Mouse (Mus musculus) layer of hippocampus, adult 9-11 months (tissue): ENCODE data around the gene Hoxb4.

Experiments
- DNase-seq: peaks from one replicate; pipeline ENCODE4 v3.0.0; 2022

Gene Hoxb4

DNA sequence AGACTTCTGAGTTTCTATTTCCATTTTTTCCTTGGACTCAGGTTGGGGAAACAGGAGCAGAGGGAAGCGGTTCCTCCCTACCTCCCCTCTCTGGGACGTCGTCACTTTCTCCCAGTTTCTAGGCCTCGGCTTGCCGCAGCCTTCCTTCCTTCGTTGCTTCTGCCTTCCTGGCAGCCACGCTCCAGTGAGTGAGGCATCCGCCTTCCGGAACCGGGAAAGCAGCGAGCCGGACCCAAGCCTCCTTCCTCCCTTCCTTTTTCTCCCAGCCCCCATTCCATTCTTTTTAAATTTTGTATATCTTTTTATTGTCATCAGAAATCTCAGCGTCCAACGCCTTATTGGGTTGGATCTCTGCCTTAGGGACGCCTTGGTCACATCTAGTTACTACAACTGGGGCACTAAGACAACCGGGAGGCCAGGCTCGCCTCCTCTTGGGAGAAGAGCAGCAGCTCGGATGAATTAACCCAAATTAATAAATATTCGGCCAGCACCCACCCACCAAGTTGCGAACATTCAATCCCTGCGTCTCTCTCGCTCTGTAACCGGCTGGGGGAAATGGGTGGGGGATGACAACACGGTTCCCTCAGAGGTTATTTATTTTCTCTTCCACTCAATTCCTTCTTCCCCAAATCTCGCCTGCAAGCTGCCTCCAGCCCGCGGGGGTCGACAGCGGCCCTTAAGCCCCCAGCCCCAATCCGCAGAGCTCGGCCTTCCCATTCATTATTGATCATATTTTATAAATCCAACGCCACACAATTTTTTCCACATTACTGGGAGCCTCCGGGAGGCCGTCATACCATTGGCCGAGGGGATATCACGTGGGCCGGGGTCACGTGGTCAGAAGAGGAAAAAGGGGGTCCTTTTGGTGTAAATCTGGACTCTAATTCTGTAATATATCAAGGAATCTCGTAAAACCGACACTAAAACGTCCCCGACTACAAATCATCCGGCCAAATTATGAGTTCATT, 32.0 kb upstream of the Hoxb4 start, which contains the start of gene Hoxb7:
Hoxb7 (plus strand) TSS at position 853 of the 968 bp plus-strand sequence.
- DNase-seq, result no peak

DNA sequence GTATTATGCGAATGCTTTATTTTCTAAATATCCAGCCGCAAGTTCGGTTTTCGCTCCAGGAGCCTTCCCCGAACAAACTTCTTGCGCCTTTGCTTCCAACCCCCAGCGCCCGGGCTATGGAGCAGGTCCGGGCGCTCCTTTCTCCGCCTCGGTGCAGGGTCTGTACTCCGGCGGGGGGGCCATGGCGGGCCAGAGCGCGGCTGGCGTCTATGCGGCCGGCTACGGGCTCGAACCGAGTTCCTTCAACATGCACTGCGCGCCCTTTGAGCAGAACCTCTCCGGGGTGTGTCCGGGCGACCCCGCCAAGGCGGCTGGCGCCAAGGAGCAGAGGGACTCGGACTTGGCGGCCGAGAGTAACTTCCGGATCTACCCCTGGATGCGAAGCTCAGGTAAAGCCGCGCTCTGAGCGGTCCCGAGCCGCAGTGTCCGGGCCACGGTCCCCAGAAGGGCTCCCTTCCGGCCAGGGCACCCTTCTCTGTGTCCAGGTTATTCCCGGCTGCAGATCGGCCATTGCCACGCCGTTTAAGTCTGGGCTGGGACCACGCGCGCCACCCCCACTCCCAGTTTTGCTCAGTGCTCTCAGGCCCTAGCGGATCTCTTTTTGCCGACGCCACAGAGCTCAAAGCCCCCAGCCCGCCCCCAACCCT, 31.2 kb upstream of the Hoxb4 start:
- DNase-seq, result no peak

DNA sequence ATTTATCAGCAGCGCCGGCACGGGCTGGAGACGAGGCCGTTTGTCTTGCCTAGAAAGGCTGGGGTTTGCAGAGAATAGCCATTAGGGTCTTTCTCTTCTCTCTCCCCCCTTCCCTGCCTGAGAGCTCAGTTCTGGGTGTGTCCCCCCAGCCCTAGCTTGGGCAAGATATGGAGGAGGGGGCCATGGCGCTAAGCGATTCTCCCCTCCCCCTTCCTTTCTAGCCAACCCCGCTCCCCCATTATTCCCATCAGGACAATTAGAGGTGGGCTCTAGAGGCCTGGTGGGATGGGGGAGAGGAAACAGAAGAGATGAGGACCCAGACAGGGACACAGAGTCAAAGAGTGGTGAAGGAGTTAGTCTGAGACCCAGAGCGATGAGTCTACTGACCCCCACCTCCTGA, 30.7 kb upstream of the Hoxb4 start:
- no peak for DNase-seq

DNA sequence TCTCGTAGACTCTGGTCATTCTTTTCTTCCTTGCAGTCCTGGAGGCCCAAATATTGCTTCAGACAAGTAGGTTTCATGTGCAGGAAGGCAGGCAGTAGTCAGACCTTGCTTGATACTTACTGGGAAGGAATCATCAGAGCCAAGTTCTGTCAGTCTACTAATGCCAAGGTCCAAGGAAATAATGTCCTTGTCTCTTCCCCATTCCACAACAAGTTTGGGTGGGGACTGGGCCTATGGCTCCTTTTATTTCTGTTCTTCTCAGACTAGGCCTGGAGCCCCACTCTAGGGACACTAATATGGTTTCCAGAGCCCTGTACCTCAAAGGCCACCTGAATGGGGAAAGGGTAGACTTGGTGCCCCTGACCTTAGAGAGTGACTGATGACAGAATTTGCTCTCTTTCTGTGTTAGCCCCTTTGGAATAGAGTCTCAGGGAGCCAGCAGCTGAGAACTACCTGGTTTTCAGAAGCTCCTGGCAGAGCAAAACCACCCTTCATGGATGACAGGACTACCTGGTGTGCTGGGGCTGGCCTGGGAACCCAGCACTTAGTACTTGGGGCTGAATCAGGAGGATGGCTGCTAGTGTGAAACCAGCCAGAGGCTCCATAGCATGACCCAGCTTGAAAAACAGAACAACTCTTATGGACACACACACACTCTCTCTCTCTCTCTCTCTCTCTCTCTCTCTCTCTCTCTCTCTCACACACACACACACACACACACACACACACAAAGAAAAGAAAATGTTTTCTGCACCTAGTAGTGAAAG, 29.4 kb upstream of the Hoxb4 start:
- DNase-seq, result no peak

DNA sequence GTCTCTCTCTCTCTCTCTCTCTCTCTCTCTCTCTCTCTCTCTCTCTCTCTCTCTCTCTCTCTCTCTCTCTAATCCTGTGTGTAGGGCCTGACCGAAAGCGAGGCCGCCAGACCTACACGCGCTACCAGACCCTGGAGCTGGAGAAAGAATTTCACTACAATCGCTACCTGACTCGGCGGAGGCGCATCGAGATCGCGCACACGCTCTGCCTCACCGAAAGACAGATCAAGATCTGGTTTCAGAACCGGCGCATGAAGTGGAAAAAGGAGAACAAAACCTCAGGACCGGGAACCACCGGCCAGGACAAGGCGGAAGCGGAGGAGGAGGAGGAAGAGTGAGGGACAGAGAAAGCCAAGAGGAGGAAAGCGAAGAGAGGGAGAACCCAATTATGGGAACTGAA, 28.8 kb upstream of the Hoxb4 start:
- no peak for DNase-seq

DNA sequence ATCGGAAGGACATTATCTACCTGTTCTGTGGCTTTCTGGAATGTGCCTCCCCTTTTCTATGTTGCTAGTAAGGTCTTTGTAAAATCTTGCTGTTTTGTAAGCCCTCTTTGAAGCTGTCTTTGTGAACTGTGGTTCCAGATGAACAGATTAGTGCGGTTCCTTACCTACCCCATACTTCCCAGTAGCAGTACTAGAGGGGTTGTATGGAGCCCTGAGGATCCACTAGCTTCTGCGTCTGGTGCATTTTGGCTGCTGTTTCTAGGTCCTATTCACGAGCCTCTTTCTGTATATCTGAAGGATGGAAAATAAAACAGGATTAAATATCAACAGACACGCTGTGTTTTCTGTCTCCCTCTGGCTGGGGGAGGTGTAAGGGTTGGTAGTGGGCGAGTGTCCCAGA, 28.2 kb upstream of the Hoxb4 start:
- no peak for DNase-seq

DNA sequence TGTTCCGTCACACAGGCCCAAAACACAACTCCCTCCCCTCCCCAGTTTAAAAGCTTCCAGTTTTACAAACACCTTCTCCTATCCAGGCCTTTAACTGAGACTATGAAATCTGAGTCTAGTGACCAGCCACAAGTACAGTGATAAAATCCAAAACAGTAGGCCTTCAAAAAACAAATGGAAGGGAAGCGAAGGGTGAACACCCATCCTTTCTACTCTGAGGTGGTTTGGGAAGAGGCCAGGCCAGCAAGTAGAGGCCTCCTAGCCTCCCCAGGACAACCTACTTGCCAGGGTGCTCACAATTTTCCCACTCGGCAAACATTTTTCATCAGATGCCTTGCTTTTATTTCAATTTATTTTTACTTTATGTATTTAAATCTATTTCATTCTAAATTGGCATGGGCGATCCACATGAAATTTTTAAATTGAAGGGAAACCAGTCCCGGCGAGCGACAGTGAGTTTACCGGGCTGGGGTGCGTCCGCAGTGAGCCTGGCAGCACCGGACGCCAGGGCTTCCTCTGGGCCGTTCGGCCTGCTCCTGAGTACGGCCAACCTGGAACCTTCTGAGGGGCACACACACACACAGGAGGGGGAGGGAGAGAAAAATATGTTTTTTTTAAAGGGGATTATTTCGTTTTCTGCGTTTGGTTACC, 27.2 kb upstream of the Hoxb4 start:
- DNase-seq, result no peak

DNA sequence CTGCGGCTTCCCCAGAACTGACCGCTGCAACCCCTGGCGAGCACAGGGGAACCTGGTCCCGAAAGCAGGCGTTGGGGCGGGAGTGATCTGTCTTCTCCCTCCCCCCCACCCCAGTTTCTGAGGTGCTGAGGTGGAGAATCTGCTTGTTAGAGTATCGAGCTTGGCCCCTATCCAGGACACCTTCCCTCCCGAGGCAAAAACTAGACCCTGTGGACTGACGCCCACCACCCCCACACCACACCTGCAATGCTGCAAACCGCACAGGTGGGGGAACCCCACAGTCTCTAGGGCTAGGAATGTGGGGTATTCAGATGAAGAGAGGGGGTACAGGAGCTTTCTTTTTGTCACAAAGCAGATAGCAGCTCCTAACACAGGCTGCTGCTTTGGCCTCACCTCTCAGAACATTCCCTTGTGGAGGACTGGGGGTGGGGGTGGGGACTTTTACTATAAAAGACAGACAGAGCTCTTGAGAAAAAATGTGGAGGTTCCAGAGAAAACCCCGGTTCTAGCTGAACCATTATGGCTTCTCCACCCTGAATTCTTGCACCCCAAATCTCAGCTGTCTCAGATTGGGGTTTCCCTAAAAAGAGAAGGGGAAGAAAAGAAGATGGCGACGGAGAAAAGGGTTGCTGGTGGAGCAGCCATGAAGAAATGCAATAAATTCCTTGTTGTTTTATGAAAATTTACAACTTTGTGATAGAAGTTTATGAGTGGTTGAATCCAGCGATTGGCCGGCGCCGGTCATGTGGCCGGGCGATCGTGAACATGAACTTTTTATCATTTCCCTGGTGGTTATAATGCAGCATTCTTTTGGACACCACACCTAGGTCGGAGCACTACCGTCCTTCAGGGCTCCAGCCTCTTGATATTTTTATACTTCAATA, 26.1 kb upstream of the Hoxb4 start, which contains the start of gene Hoxb6:
Hoxb6 (plus strand) TSS at position 796 of the 884 bp plus-strand sequence.
- DNase-seq, result no peak

DNA sequence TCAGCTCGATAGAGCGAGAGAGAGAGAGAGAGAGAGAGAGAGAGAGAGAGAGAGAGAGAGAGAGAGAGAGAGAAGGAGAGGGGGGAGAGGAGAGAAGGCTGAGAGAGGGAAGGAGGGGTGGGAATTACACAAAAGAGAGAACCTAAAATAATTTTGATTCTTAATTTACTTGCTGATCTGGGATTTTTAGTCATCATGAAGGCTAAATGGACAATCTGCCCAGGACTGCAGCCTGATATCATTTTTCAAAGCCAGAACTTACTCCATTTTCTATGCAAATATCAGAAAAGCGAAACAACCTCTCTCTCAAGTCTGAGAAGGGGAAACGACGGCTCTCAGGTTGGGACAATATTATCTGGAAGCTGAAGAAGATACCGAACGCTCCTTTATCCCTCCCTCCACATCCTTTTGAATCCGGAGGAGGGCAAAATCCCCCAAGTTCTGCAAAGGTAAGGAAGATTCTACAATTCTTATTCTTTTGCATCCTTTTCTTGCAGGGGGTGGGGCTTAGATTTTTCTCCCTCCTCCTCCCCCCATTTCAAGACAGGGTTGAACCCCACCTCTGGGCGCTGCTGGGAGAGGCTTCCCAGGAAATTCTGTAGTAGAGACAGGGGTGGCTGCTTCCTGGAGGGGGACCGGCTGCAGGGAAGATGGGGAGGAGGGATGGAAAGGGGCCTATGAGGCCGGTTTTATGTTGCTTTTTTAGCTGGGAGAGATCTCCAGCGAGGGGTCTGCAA, 25.3 kb upstream of the Hoxb4 start:
- DNase-seq, result no peak

DNA sequence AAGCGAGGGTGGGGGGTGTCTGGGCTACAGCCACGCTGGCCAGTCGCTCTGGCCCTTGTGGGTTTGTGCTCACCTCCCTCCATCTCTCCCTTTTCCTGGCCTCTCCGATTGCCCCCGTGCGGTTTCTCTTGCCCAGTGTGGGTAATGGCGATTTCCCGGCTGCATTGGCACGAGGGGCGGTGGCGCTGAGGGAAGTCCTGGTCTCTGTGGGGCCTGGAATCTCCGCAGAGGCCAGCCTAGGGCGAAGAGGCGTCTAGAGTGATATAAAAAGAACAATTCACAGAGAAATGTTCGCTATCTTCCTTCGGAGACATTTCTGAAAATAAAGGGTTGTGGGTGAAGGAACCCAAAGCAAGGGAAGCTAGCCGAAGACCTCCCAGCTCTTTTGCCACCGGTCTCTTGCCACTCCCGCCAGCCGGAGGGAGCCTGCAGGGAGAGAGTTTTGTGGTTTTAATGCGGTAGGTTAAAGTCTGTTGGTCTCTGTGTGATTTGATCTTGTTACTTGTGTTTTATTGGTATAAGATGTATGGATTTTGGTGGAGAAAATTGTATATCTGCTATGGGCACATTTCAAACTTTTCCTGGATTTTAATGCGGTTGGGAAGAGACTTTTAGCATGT, 24.7 kb upstream of the Hoxb4 start:
- DNase-seq, result no peak

DNA sequence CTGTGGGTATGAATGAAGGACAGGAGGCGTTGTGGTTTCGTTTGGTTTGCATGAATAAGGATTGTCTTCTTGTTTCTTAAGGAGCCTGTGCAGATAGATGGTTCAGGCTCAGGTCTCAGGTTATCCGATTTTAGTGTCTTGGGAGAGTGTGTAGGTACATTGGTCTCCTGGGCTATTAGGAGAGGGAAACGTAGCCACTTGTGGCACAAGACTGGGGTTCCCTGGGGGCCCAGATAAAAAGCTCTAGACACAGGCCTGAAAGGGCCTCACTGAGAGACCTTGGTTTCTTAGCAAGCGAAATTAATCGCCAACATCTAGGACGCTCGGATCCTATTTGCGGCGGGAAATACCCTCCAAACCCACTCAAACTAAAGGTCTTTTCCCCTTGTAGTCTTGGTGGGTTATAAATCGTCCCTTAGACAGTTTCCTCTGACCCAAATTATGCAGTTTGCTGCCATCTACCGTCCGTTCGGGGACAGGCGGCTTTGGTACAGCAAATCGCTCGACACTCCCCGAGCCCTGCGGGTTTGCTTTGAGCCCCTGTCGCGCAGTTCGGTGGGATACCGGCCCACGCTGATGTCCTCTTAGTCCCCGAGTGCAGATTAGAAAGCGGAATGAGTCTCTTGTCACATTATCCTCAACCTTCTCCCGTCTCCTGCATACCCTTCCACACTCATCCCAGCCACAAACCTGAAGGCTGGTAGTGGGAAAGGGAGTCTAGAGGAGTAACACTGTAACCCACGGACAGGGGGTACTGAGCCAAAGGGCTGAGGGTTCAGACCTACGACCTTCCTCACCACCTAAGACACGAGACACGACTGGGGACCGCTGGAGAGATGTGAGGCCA, 23.6 kb upstream of the Hoxb4 start:
- no peak for DNase-seq

DNA sequence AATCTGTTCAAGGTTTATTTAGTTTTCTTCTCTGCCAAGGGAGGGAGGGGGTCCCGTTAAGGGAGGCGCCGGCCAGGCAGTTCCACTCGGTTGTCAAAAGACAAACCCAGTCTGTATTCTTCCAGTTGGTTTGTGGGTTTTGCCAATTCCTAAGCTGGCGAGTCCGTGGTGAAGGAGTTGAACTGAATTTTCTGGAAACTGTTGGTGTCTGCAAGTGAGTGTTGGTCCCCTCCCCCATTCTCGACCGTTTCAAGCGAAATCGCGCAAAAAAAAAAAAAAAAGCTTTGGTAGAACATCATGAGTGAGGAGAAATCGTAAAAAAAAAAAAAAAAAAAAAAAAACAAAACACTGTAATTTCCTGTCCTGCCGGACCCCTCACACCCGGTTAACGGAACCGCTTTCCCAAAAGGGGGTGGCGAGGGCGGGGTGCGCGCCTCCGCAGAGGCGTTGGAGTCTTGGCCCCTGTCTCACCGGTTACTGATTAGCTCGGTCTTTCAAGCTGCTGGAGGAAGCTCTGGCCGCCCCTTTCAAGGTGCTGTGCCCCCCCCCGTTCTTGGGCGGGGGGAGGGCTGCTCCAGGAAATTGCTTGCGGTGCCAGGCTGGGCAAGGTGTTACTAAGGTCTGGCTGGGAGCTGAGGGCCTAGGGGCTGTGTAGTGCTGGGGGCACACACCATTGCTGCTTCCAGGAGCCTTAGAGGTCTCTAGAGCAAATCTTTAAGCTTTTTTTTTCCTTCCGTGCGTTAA, 22.8 kb upstream of the Hoxb4 start:
- DNase-seq, result no peak

DNA sequence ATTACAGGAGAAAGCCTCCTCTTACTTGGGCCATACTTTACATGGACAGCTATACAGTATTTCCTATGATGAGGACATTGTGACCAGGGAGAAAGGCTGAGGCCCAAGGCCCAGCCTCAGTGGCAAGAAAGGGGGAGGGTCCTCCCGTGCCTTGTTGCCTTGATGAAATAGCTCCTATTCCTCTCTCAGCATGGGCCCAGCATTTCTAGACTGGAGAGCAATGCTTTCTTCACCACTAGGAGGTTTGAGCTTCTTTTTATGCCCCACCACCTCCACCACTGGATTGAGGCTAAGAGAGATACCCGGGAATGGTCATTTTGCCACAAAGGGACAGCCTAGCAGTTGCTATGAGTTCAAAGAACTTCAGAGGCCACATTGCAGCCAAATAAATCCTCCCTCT, 21.1 kb upstream of the Hoxb4 start:
- no peak for DNase-seq

DNA sequence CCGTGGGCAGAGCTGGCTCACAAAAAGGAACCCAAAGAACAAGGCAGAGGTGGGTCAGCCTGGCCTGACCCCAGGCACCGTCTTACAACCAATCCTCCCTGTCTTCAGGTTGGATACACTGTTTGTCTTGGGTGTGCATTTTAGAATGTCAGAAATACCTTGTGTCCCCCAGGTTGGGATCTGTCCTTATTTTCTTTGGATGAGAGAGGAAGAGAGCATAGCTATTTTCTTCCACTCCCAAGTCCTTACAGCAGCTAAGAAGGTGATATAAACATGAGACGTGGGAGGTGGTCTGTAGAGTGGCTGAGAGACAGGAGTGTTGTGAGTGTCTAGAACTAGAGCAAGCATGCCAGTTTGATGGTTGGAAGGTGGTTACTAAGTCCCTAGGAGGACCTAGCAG, 20.6 kb upstream of the Hoxb4 start:
- no peak for DNase-seq

DNA sequence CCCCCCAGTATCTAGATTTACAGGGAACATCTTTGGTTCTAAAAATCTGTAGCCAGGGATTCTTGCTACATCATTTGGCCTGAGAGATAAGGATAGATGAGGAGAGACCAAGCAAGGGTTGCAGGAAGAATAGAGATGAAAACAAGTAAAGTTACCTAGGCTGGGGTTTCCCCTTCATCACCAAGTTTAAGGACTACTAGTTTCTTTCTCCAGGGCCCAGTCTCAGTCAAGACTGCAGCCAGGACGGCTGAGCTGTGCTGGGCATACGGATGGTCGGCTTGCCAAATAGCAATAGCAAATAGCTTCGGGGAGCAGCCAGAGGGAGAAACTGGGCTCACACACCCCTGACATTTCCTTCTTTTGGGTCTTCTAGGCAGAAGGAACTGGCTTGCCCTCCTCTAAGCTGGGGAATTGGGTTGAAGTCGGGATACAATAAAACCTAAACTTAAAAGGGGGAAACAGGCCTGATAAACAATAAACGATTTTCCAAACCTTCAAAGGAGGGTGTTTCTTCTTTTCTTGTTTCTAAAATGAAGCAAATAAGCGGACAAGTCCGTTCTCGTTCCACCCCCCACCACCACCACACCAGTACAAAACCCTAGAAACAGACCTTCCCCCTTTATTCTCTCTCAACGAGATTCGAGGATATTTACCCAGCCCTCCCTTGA, 20.0 kb upstream of the Hoxb4 start:
- DNase-seq, result no peak

DNA sequence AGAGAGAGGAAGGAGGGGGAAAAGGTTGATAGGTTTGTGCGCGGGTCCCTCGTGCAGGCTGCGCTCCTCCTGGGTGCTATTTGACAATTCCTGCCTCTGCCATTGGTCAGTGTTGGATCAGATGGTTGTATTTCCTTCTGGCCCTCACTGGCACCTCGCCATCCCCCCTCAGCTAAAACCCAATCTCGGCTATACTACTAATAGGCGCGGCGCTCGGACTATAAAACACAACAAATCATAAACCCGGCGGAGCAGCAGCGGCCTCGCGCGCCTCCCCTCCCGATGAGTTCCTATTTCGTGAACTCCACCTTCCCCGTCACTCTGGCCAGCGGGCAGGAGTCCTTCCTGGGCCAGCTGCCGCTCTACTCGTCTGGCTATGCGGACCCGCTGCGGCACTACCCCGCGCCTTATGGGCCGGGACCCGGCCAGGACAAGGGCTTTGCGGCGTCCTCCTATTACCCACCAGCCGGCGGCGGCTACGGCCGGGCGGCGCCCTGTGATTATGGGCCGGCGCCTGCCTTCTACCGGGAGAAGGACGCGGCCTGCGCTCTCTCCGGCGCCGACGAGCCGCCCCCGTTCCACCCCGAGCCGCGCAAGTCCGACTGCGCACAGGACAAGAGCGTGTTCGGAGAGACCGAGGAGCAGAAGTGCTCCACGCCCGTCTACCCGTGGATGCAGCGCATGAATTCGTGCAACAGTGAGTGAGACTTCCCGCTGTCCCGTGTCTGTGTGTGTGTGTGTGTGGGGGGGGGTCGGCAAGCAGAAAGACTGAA, 19.0 kb upstream of the Hoxb4 start:
- DNase-seq, result no peak

DNA sequence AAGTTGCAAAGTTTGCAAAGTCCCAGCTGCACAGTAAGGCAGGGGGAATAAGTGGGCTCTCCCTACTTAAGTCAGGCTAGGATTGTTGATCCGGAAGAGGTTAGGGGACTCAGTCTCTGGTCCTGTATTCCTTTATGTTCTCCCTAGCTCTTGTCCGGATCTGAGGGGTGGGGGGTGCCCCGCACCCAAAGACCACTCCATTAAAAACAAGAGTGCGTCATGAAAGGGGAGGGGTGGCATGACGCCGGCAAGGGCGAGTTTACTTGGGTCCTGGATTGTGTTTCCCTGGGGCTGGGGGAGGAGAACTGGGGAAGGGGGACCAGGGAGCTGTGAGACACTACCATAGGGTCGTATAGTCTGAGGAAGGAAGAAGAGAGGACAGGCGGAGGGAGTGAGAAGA, 18.3 kb upstream of the Hoxb4 start:
- DNase-seq, result no peak
